In genomic region chr11:88955217-88955969, GRCm38 (mm10) we compare ENCODE assay signal across 8 mouse cellular contexts. TPM values are rescaled to one million over a fixed set of nuclear protein-coding genes. Genes with fewer than 3 reads are reported as not detected.
DNase-seq lines count a peak whose midpoint lies in the region; ATAC-seq lines count a peak whose summit lies in the region.

Scpep1 (minus strand) TSS chr11:88955465.

- peaks cover 11% of the 10 kb centered on the region for H3K36me3 ChIP-seq in heart, embryonic 13.5 days
- H3K36me3 ChIP-seq in liver, embryonic 12.5 days: peaks cover 7% of the 10 kb centered on the region
- 0 out of 2 replicates have a peak, but pooled peaks cover 3% of the 10 kb centered on the region for H3K36me3 ChIP-seq in stomach, embryonic 15.5 days

- DNase-seq in CD4-positive, CD25-positive, alpha-beta regulatory T cell, adult 2 months (ENCODE audit: low read depth, low spot score): peak; percentile 98
- peak; percentile 57 for DNase-seq in fat pad, adult 2 months (ENCODE audit: extremely low read depth, low read depth, low spot score)
- peak; percentile 99 for DNase-seq in kidney, postnatal 10 days
- DNase-seq in natural killer cell, adult 2 months (ENCODE audit: low spot score in 2 of 2): peak; percentile 91 to 97

- peak within 1 kb of the TSS; percentile 74 for H3K9ac ChIP-seq in heart, embryonic 13.5 days
- H3K9ac ChIP-seq in liver, embryonic 12.5 days: peak within 1 kb of the TSS; percentile 61
- H3K9ac ChIP-seq in stomach, embryonic 15.5 days: 0 out of 2 replicates have a peak within 1 kb of the TSS, but pooled peaks have one; percentile 16

- peak; percentile 87 for ATAC-seq in heart, embryonic 13.5 days (ENCODE audit: extremely low read depth, insufficient number of reproducible peaks, low FRiP score, low TSS enrichment)
- peak; percentile 91 for ATAC-seq in liver, embryonic 12.5 days
- peak; percentile 97 for ATAC-seq in stomach, embryonic 15.5 days (ENCODE audit: insufficient read depth, low FRiP score, low read depth)

- no peaks in the 10 kb centered on the region; the same call in 1 of the 2 replicates for H3K4me1 ChIP-seq in brown adipose tissue, adult 24 weeks (ENCODE audit: control insufficient read depth, insufficient read depth, insufficient read length, low read length)
- H3K4me1 ChIP-seq in heart, embryonic 13.5 days: peaks cover 19% of the 10 kb centered on the region
- peaks cover 35% of the 10 kb centered on the region for H3K4me1 ChIP-seq in liver, embryonic 12.5 days
- 0 out of 2 replicates have a peak, but pooled peaks cover 7% of the 10 kb centered on the region for H3K4me1 ChIP-seq in stomach, embryonic 15.5 days

- peak within 1 kb of the TSS; percentile 73 for H3K4me2 ChIP-seq in heart, embryonic 13.5 days
- H3K4me2 ChIP-seq in liver, embryonic 12.5 days: peak within 1 kb of the TSS; percentile 75
- H3K4me2 ChIP-seq in stomach, embryonic 15.5 days: peak within 1 kb of the TSS; percentile 56

- no peaks in the 10 kb centered on the region for H3K27me3 ChIP-seq in heart, embryonic 13.5 days (replicated peaks)
- H3K27me3 ChIP-seq in liver, embryonic 12.5 days (replicated peaks): no peaks in the 10 kb centered on the region
- no peaks in the 10 kb centered on the region for H3K27me3 ChIP-seq in stomach, embryonic 15.5 days (replicated peaks)

- peak within 1 kb of the TSS; percentile 41 for H3K27ac ChIP-seq in brown adipose tissue, adult 24 weeks (replicated peaks; ENCODE audit: low read depth, low read length)
- peak within 1 kb of the TSS; percentile 48 for H3K27ac ChIP-seq in heart, embryonic 13.5 days (replicated peaks)
- H3K27ac ChIP-seq in liver, embryonic 12.5 days: 0 out of 2 replicates have a peak within 1 kb of the TSS, but pooled peaks have one; percentile 32
- H3K27ac ChIP-seq in stomach, embryonic 15.5 days: peak within 1 kb of the TSS; percentile 69; the same call in 1 of the 2 replicates

- H3K4me3 ChIP-seq in brown adipose tissue, adult 24 weeks (ENCODE audit: insufficient read depth, low read depth, low read length): peak within 1 kb of the TSS; percentile 70
- H3K4me3 ChIP-seq in heart, embryonic 13.5 days: peak within 1 kb of the TSS; percentile 63
- H3K4me3 ChIP-seq in liver, embryonic 12.5 days: peak within 1 kb of the TSS; percentile 61
- H3K4me3 ChIP-seq in stomach, embryonic 15.5 days (replicated peaks): peak within 1 kb of the TSS; percentile 59

- WGBS in heart, embryonic 13.5 days: 5% methylated on average over 34 of the region's 34 CpGs
- 5% methylated on average over 34 of the region's 34 CpGs for WGBS in liver, embryonic 12.5 days (ENCODE audit: insufficient replicate concordance)
- 4% methylated on average over 34 of the region's 34 CpGs for WGBS in stomach, embryonic 15.5 days

- no peaks in the 10 kb centered on the region for H3K9me3 ChIP-seq in heart, embryonic 13.5 days
- no peaks in the 10 kb centered on the region for H3K9me3 ChIP-seq in liver, embryonic 12.5 days (replicated peaks)
- H3K9me3 ChIP-seq in stomach, embryonic 15.5 days: no peaks in the 10 kb centered on the region

RNA-seq across cellular contexts. Expression of gene Scpep1, which starts in this region (rescaled TPM):
- 56.9 and 57.0 TPM in 2 replicates for polyA plus RNA-seq in brown adipose tissue, adult 24 weeks (2012; ENCODE audit: insufficient read depth, insufficient read length, missing spikeins)
- 44.6 and 49.1 TPM in 2 replicates for polyA plus RNA-seq in heart, embryonic 13.5 days (2015; fragmentation: Nextera tagmentation; extraction: Ambion mirVana)
- polyA plus RNA-seq in liver, embryonic 12.5 days (2016; fragmentation: Nextera tagmentation; extraction: Ambion mirVana): 40.4 and 42.2 TPM in 2 replicates
- 74.5 and 85.0 TPM in 2 replicates for polyA plus RNA-seq in stomach, embryonic 15.5 days (2015; fragmentation: Nextera tagmentation; extraction: Ambion mirVana)

Comparison
In these comparisons a context has a peak if more than half of its experiments do, and no peak if none do; other contexts are left out.
1. Peak in every context shown above with its lines: DNase-seq, ATAC-seq, H3K4me3 ChIP-seq and H3K27ac ChIP-seq.
2. H3K9ac ChIP-seq: peak in every context shown above with its lines; median percentile 74 in heart, embryonic 13.5 days; 61 in liver, embryonic 12.5 days; 16 in stomach, embryonic 15.5 days.